ENCODE assay signal across 21 mouse cellular contexts in genomic region chr1:33454251-33454650, GRCm38 (mm10).
A peak's percentile ranks its signal among the peaks of the same experiment; 100 is the strongest.
DNase-seq lines count a peak whose midpoint lies in the region; ATAC-seq lines count a peak whose summit lies in the region.
"Had no signal": no experiment of that assay in that cellular context is flagged by ENCODE, and none has a peak within 500 bp of the region (broad histone marks: within the 10 kb centered on the region; RNA-seq: fewer than 3 reads in every experiment).

No protein-coding gene starts in this region.

- no peaks in the 10 kb centered on the region for H3K27me3 ChIP-seq in kidney, embryonic 15.5 days
- H3K27me3 ChIP-seq: forebrain, embryonic 15.5 days; hindbrain, embryonic 12.5 days; hindbrain, embryonic 15.5 days had no signal

- H3K36me3 ChIP-seq in kidney, embryonic 15.5 days: no peaks in the 10 kb centered on the region
- H3K36me3 ChIP-seq: forebrain, embryonic 15.5 days; hindbrain, embryonic 12.5 days; hindbrain, embryonic 15.5 days had no signal

- no peak for DNase-seq in kidney, postnatal 36 days
- DNase-seq in right cerebral cortex, adult 18-20 months: peak; percentile 3
- no peak for DNase-seq in right cerebral cortex, postnatal 14 days
- DNase-seq in brain, adult 2 months (ENCODE audit: low read depth, low spot score): peak; percentile 50
- DNase-seq: adrenal gland, adult 8-10 months; adrenal gland, postnatal 25 days; cerebellum, adult 18-20 months; cerebellum, adult 9-10 months; cerebellum, postnatal 14 days; gastrocnemius, adult 2 months; gastrocnemius, postnatal 14 days; heart, adult 11 months had no signal

- no peak overlapping the region for H3K4me3 ChIP-seq in kidney, embryonic 15.5 days (replicated peaks)
- H3K4me3 ChIP-seq: forebrain, embryonic 10.5 days; forebrain, embryonic 15.5 days; gastrocnemius, adult 2 months; hindbrain, embryonic 12.5 days; hindbrain, embryonic 15.5 days had no signal

- 0 out of 2 replicates have a peak, but pooled peaks have one; percentile 33 for ATAC-seq in kidney, embryonic 15.5 days (replicated peaks; ENCODE audit: low FRiP score)
- 0 out of 2 replicates have a peak, but pooled peaks have one; percentile 26 for ATAC-seq in megakaryocyte-erythroid progenitor cell, adult 5-6 weeks (replicated peaks; ENCODE audit: low FRiP score, low TSS enrichment, poor library complexity, severe bottlenecking)
- ATAC-seq: activated CD4-positive, CD25-positive, alpha-beta regulatory T cell, adult 4 months; CD4-positive, CD25-positive, alpha-beta regulatory T cell, adult 4 months; forebrain, embryonic 15.5 days had no signal

- H3K4me1 ChIP-seq in kidney, embryonic 15.5 days: no peaks in the 10 kb centered on the region
- H3K4me1 ChIP-seq: forebrain, embryonic 10.5 days; forebrain, embryonic 15.5 days; hindbrain, embryonic 12.5 days; hindbrain, embryonic 15.5 days had no signal

- no peak overlapping the region for H3K4me2 ChIP-seq in kidney, embryonic 15.5 days
- H3K4me2 ChIP-seq: forebrain, embryonic 15.5 days; heart, embryonic 11.5 days; hindbrain, embryonic 12.5 days; hindbrain, embryonic 15.5 days had no signal

- 94% methylated on average over 6 of the region's 6 CpGs for WGBS in kidney, embryonic 15.5 days

- H3K9me3 ChIP-seq in kidney, embryonic 15.5 days (replicated peaks): no peaks in the 10 kb centered on the region
- H3K9me3 ChIP-seq: forebrain, embryonic 10.5 days; forebrain, embryonic 15.5 days; hindbrain, embryonic 12.5 days; hindbrain, embryonic 15.5 days had no signal

- H3K9ac ChIP-seq in kidney, embryonic 15.5 days: no peak overlapping the region
- H3K9ac ChIP-seq: forebrain, embryonic 15.5 days; hindbrain, embryonic 12.5 days; hindbrain, embryonic 15.5 days had no signal

- H3K27ac ChIP-seq in kidney, embryonic 15.5 days: no peak overlapping the region
- H3K27ac ChIP-seq: forebrain, embryonic 10.5 days; forebrain, embryonic 15.5 days; gastrocnemius, adult 2 months; hindbrain, embryonic 12.5 days; hindbrain, embryonic 15.5 days had no signal

Comparison
In these comparisons a context has a peak if more than half of its experiments do, and no peak if none do; other contexts are left out.
1. DNase-seq: peak in right cerebral cortex, adult 18-20 months (single experiment) and brain, adult 2 months (single experiment); none in kidney, postnatal 36 days (0 of 2) and right cerebral cortex, postnatal 14 days (single experiment).